Comparison of ENCODE assay signal across 11 mouse cellular contexts in the genomic region with DNA sequence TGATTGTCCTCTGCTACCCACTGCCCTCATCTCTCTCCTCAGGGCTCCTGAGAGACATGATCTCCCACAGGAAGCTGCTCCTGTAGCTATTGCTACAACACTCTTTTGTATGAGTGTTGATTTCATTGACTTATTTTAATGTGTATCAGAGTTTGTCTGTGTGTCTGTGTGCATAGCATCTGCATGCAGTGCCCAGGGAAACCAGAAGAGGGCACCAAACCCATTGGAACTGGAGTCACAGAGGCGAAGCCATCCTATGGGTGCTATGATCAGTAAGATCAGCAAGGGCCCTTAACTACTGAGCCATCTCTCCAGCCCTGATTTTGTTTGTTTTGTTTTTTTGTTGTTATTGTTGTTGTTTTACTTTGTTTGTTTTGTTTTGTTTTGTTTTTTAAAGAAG. TPM values are rescaled to one million over a fixed set of nuclear protein-coding genes. Genes with fewer than 3 reads are reported as not detected.
A peak's percentile ranks its signal among the peaks of the same experiment; 100 is the strongest.
DNase-seq lines count a peak whose midpoint lies in the region; ATAC-seq and TF ChIP-seq lines count a peak whose summit lies in the region.
"Had no signal": no experiment of that assay in that cellular context is flagged by ENCODE, and none has a peak within 500 bp of the region (broad histone marks: within the 10 kb centered on the region; RNA-seq: fewer than 3 reads in every experiment).

No protein-coding gene starts in this region.

- no peak for ATAC-seq in midbrain, embryonic 11.5 days (ENCODE audit: low FRiP score)
- ATAC-seq in midbrain, embryonic 15.5 days (replicated peaks): no peak
- ATAC-seq in hindbrain, postnatal 0 days: no peak
- ATAC-seq in neural tube, embryonic 11.5 days (ENCODE audit: insufficient read depth, low FRiP score, low TSS enrichment): no peak

- H3K4me2 ChIP-seq in midbrain, embryonic 11.5 days: no peak overlapping the region
- no peak overlapping the region for H3K4me2 ChIP-seq in midbrain, embryonic 15.5 days
- H3K4me2 ChIP-seq in hindbrain, postnatal 0 days (ENCODE audit: low read depth, low read length): no peak overlapping the region
- H3K4me2 ChIP-seq in neural tube, embryonic 11.5 days (ENCODE audit: low read depth): no peak overlapping the region
- H3K4me2 ChIP-seq: embryonic facial prominence, embryonic 13.5 days; limb, embryonic 13.5 days had no signal

- H3K36me3 ChIP-seq in midbrain, embryonic 11.5 days (ENCODE audit: control insufficient read depth, insufficient read depth, low read length): no peaks in the 10 kb centered on the region
- no peaks in the 10 kb centered on the region for H3K36me3 ChIP-seq in midbrain, embryonic 15.5 days (replicated peaks)
- no peaks in the 10 kb centered on the region for H3K36me3 ChIP-seq in hindbrain, postnatal 0 days (ENCODE audit: insufficient read depth, low read length)
- no peaks in the 10 kb centered on the region for H3K36me3 ChIP-seq in neural tube, embryonic 11.5 days (ENCODE audit: control insufficient read depth, insufficient read depth, low read length)
- H3K36me3 ChIP-seq: embryonic facial prominence, embryonic 13.5 days; limb, embryonic 13.5 days had no signal

- H3K27ac ChIP-seq in midbrain, embryonic 11.5 days (ENCODE audit: low read depth, low read length): no peak overlapping the region
- H3K27ac ChIP-seq in midbrain, embryonic 15.5 days: no peak overlapping the region
- H3K27ac ChIP-seq in hindbrain, postnatal 0 days: no peak overlapping the region
- H3K27ac ChIP-seq in neural tube, embryonic 11.5 days (ENCODE audit: low read depth, low read length): no peak overlapping the region
- H3K27ac ChIP-seq: embryonic facial prominence, embryonic 13.5 days; limb, embryonic 13.5 days had no signal

- peak; percentile 87 for TF ChIP-seq CTCF in hindbrain, postnatal 0 days (IDR thresholded peaks at IDR 0.05; ENCODE audit: low read depth)

- no peaks in the 10 kb centered on the region for H3K4me1 ChIP-seq in midbrain, embryonic 11.5 days (ENCODE audit: control insufficient read depth, insufficient read depth, low read length)
- no peaks in the 10 kb centered on the region for H3K4me1 ChIP-seq in midbrain, embryonic 15.5 days
- no peaks in the 10 kb centered on the region for H3K4me1 ChIP-seq in hindbrain, postnatal 0 days (ENCODE audit: insufficient read depth, low read length)
- H3K4me1 ChIP-seq in neural tube, embryonic 11.5 days (ENCODE audit: control insufficient read depth, insufficient read depth, low read length): no peaks in the 10 kb centered on the region
- H3K4me1 ChIP-seq: embryonic facial prominence, embryonic 13.5 days; limb, embryonic 13.5 days had no signal

- H3K9me3 ChIP-seq in midbrain, embryonic 11.5 days (ENCODE audit: control insufficient read depth, low read length): no peaks in the 10 kb centered on the region
- no peaks in the 10 kb centered on the region for H3K9me3 ChIP-seq in midbrain, embryonic 15.5 days
- H3K9me3 ChIP-seq in hindbrain, postnatal 0 days (ENCODE audit: low read length): no peaks in the 10 kb centered on the region
- no peaks in the 10 kb centered on the region for H3K9me3 ChIP-seq in neural tube, embryonic 11.5 days (ENCODE audit: control insufficient read depth, low read length)
- H3K9me3 ChIP-seq: embryonic facial prominence, embryonic 13.5 days; limb, embryonic 13.5 days had no signal

- H3K9ac ChIP-seq in midbrain, embryonic 11.5 days (ENCODE audit: low read length): no peak overlapping the region
- H3K9ac ChIP-seq in midbrain, embryonic 15.5 days: no peak overlapping the region
- no peak overlapping the region for H3K9ac ChIP-seq in hindbrain, postnatal 0 days (replicated peaks; ENCODE audit: low read length)
- no peak overlapping the region for H3K9ac ChIP-seq in neural tube, embryonic 11.5 days (ENCODE audit: low read length)
- H3K9ac ChIP-seq: embryonic facial prominence, embryonic 13.5 days; limb, embryonic 13.5 days had no signal

- peak; percentile 20 for DNase-seq in gastrocnemius, adult 18-20 months (ENCODE audit: low spot score)
- DNase-seq in gastrocnemius, adult 8-10 months (ENCODE audit: low spot score in 2 of 2): no peak
- peak; percentile 96 for DNase-seq in midbrain, embryonic 11.5 days (ENCODE audit: low spot score, missing footprints)
- peak; percentile 75 for DNase-seq in adrenal gland, postnatal 14 days
- peak; percentile 57 for DNase-seq in hindbrain, postnatal 0 days (ENCODE audit: low spot score)
- DNase-seq in neural tube, embryonic 11.5 days (ENCODE audit: low spot score): peak; percentile 62
- DNase-seq in ovary, postnatal 36 days (ENCODE audit: low spot score): no peak

- H3K27me3 ChIP-seq in midbrain, embryonic 11.5 days (ENCODE audit: control insufficient read depth, insufficient read depth, low read length): no peaks in the 10 kb centered on the region
- H3K27me3 ChIP-seq in midbrain, embryonic 15.5 days (replicated peaks): no peaks in the 10 kb centered on the region
- H3K27me3 ChIP-seq in hindbrain, postnatal 0 days (ENCODE audit: insufficient read depth, low read length): no peaks in the 10 kb centered on the region
- H3K27me3 ChIP-seq in neural tube, embryonic 11.5 days (ENCODE audit: control insufficient read depth, insufficient read depth, low read length): no peaks in the 10 kb centered on the region
- H3K27me3 ChIP-seq: embryonic facial prominence, embryonic 13.5 days; limb, embryonic 13.5 days had no signal

- H3K4me3 ChIP-seq in midbrain, embryonic 11.5 days (ENCODE audit: low read depth, low read length): no peak overlapping the region
- no peak overlapping the region for H3K4me3 ChIP-seq in midbrain, embryonic 15.5 days
- H3K4me3 ChIP-seq in hindbrain, postnatal 0 days (ENCODE audit: low read length): no peak overlapping the region
- no peak overlapping the region for H3K4me3 ChIP-seq in neural tube, embryonic 11.5 days (ENCODE audit: low read depth, low read length)
- H3K4me3 ChIP-seq: embryonic facial prominence, embryonic 13.5 days; limb, embryonic 13.5 days had no signal

- WGBS in midbrain, embryonic 11.5 days: 22% methylated on average over 1 of the region's 1 CpGs
- 41% methylated on average over 1 of the region's 1 CpGs for WGBS in midbrain, embryonic 15.5 days
- 41% methylated on average over 1 of the region's 1 CpGs for WGBS in hindbrain, postnatal 0 days
- WGBS in neural tube, embryonic 11.5 days: 38% methylated on average over 1 of the region's 1 CpGs

RNA-seq across cellular contexts. Expression of a gene that starts 7.2 kb away (rescaled TPM):
- not detected for total RNA-seq in gastrocnemius, adult 18-20 months (2021)
- total RNA-seq in gastrocnemius, adult 8-10 months (2022): not detected
- 0.25 TPM in 1 of 2 replicates, not detected in the other for polyA plus RNA-seq in midbrain, embryonic 11.5 days (2014; fragmentation: Nextera tagmentation; extraction: Ambion mirVana)
- not detected in 2 replicates for polyA plus RNA-seq in midbrain, embryonic 15.5 days (2015; fragmentation: Nextera tagmentation; extraction: Ambion mirVana)
- 0.44 TPM in 1 of 2 replicates, not detected in the other for total RNA-seq in adrenal gland, postnatal 14 days (2021)
- not detected in 2 replicates for total RNA-seq in hindbrain, postnatal 0 days (2014; rRNA removed)
- polyA plus RNA-seq in hindbrain, postnatal 0 days (2015; fragmentation: Nextera tagmentation; extraction: Ambion mirVana): not detected in 2 replicates
- polyA plus RNA-seq in neural tube, embryonic 11.5 days (2014; fragmentation: Nextera tagmentation; extraction: Ambion mirVana): 0.39 TPM in 1 of 2 replicates, not detected in the other
- polyA plus RNA-seq: embryonic facial prominence, embryonic 13.5 days; stomach, embryonic 16.5 days had no signal

RNA-seq across cellular contexts. Expression of a gene that starts 42.6 kb away (rescaled TPM):
- total RNA-seq in gastrocnemius, adult 18-20 months (2021): 10 to 100 TPM; 59.3 to 62.6 TPM
- 10 to 100 TPM; 55.0 to 77.6 (median 67.7) TPM for total RNA-seq in gastrocnemius, adult 8-10 months (2022)
- 1,438 and 1,518 TPM in 2 replicates for polyA plus RNA-seq in midbrain, embryonic 11.5 days (2014; fragmentation: Nextera tagmentation; extraction: Ambion mirVana)
- 1,044 and 1,060 TPM in 2 replicates for polyA plus RNA-seq in midbrain, embryonic 15.5 days (2015; fragmentation: Nextera tagmentation; extraction: Ambion mirVana)
- 426 and 444 TPM in 2 replicates for total RNA-seq in adrenal gland, postnatal 14 days (2021)
- total RNA-seq in hindbrain, postnatal 0 days (2014; rRNA removed): 538 and 549 TPM in 2 replicates
- polyA plus RNA-seq in hindbrain, postnatal 0 days (2015; fragmentation: Nextera tagmentation; extraction: Ambion mirVana): 1,243 and 1,257 TPM in 2 replicates
- 1,923 and 1,983 TPM in 2 replicates for polyA plus RNA-seq in neural tube, embryonic 11.5 days (2014; fragmentation: Nextera tagmentation; extraction: Ambion mirVana)

RNA-seq across cellular contexts. Expression of a gene that starts 45.1 kb away (rescaled TPM):
- not detected for total RNA-seq in gastrocnemius, adult 18-20 months (2021)
- not detected for total RNA-seq in gastrocnemius, adult 8-10 months (2022)
- not detected in 2 replicates for polyA plus RNA-seq in midbrain, embryonic 11.5 days (2014; fragmentation: Nextera tagmentation; extraction: Ambion mirVana)
- polyA plus RNA-seq in midbrain, embryonic 15.5 days (2015; fragmentation: Nextera tagmentation; extraction: Ambion mirVana): not detected in 2 replicates
- not detected in 2 replicates for total RNA-seq in adrenal gland, postnatal 14 days (2021)
- not detected in 2 replicates for total RNA-seq in hindbrain, postnatal 0 days (2014; rRNA removed)
- polyA plus RNA-seq in hindbrain, postnatal 0 days (2015; fragmentation: Nextera tagmentation; extraction: Ambion mirVana): not detected in 2 replicates
- not detected in 2 replicates for polyA plus RNA-seq in neural tube, embryonic 11.5 days (2014; fragmentation: Nextera tagmentation; extraction: Ambion mirVana)
- polyA plus RNA-seq: embryonic facial prominence, embryonic 13.5 days; limb, embryonic 13.5 days had no signal

Comparison
In these comparisons a context has a peak if more than half of its experiments do, and no peak if none do; other contexts are left out.
1. DNase-seq: peak in gastrocnemius, adult 18-20 months (single experiment), midbrain, embryonic 11.5 days (single experiment), adrenal gland, postnatal 14 days (single experiment), hindbrain, postnatal 0 days (single experiment) and neural tube, embryonic 11.5 days (single experiment); none in gastrocnemius, adult 8-10 months (0 of 2) and ovary, postnatal 36 days (single experiment).